Mouse (Mus musculus): ENCODE measurements around the gene Pianp. TPM values are rescaled to one million over a fixed set of nuclear protein-coding genes. Genes with fewer than 3 reads are reported as not detected.
A peak's percentile ranks its signal among the peaks of the same experiment; 100 is the strongest.

Gene Pianp
- polyA plus RNA-seq, 1 experiment from 2014 or later: 1.8 TPM

GRCm38 (mm10) chr6:124993365-124993764 is 3.1 kb upstream of the Pianp start:
- Histone ChIP-seq H3K9me3 (ENCODE audit: control insufficient read depth) (no peaks in the 10 kb centered on the region), H3K27me3 (replicated peaks; ENCODE audit: control insufficient read depth, insufficient read depth, low read length) (peaks cover 24% of the 10 kb centered on the region), H3K4me1 (replicated peaks; ENCODE audit: control insufficient read depth, insufficient read depth, low read length) (0 out of 2 replicates have a peak, but pooled peaks cover 4% of the 10 kb centered on the region), H3K27ac (ENCODE audit: low read depth, low read length) (no peak overlapping the region), H3K4me3 (ENCODE audit: low read depth, low read length) (no peak overlapping the region), H3K9ac (ENCODE audit: low read depth, low read length) (no peak overlapping the region), H3K36me3 (ENCODE audit: control insufficient read depth, insufficient read depth) (no peaks in the 10 kb centered on the region), H3K4me2 (replicated peaks; ENCODE audit: low read depth) (no peak overlapping the region)
- WGBS: 32% methylated on average over 9 of the region's 9 CpGs
- ATAC-seq: peak; percentile 87
- TF ChIP-seq CTCF (IDR thresholded peaks at IDR 0.05; ENCODE audit: low read depth): no peak

- H3K4me2 ChIP-seq (replicated peaks; ENCODE audit: low read depth): no peak overlapping the region
- no peaks in the 10 kb centered on the region for H3K9me3 ChIP-seq (ENCODE audit: control insufficient read depth)
- 0 out of 2 replicates have a peak, but pooled peaks cover 4% of the 10 kb centered on the region for H3K4me1 ChIP-seq (replicated peaks; ENCODE audit: control insufficient read depth, insufficient read depth, low read length)
- peak overlapping the region; percentile 21; the same call in 1 of the 2 replicates for H3K27ac ChIP-seq (ENCODE audit: low read depth, low read length)
- 0 out of 2 replicates have a peak, but pooled peaks have one; percentile 7 for ATAC-seq
- TF ChIP-seq CTCF (IDR thresholded peaks at IDR 0.05; ENCODE audit: low read depth): peak; percentile 52
- peaks cover 29% of the 10 kb centered on the region for H3K27me3 ChIP-seq (replicated peaks; ENCODE audit: control insufficient read depth, insufficient read depth, low read length)
- H3K36me3 ChIP-seq (ENCODE audit: control insufficient read depth, insufficient read depth): no peaks in the 10 kb centered on the region
- no peak overlapping the region for H3K9ac ChIP-seq (ENCODE audit: low read depth, low read length)
- no peak overlapping the region for H3K4me3 ChIP-seq (ENCODE audit: low read depth, low read length)
- 23% methylated on average over 11 of the region's 11 CpGs for WGBS
These were observed 2.6 kb upstream of the Pianp start for GRCm38 (mm10) chr6:124993876-124994275.

GRCm38 (mm10) chr6:124995246-124995645 is 1.2 kb upstream of the Pianp start:
- H3K27ac ChIP-seq (ENCODE audit: low read depth, low read length): no peak overlapping the region
- 0 out of 2 replicates have a peak, but pooled peaks cover 4% of the 10 kb centered on the region for H3K4me1 ChIP-seq (replicated peaks; ENCODE audit: control insufficient read depth, insufficient read depth, low read length)
- H3K36me3 ChIP-seq (ENCODE audit: control insufficient read depth, insufficient read depth): no peaks in the 10 kb centered on the region
- H3K9ac ChIP-seq (ENCODE audit: low read depth, low read length): no peak overlapping the region
- H3K4me2 ChIP-seq (replicated peaks; ENCODE audit: low read depth): no peak overlapping the region
- TF ChIP-seq CTCF (IDR thresholded peaks at IDR 0.05; ENCODE audit: low read depth): no peak
- WGBS: 72% methylated on average over 7 of the region's 7 CpGs
- H3K9me3 ChIP-seq (ENCODE audit: control insufficient read depth): no peaks in the 10 kb centered on the region
- no peak for ATAC-seq
- H3K4me3 ChIP-seq (ENCODE audit: low read depth, low read length): no peak overlapping the region
- H3K27me3 ChIP-seq (replicated peaks; ENCODE audit: control insufficient read depth, insufficient read depth, low read length): peaks cover 41% of the 10 kb centered on the region

- no peak for TF ChIP-seq CTCF (IDR thresholded peaks at IDR 0.05; ENCODE audit: low read depth)
- Histone ChIP-seq H3K4me2 (replicated peaks; ENCODE audit: low read depth) (no peak overlapping the region), H3K36me3 (ENCODE audit: control insufficient read depth, insufficient read depth) (no peaks in the 10 kb centered on the region), H3K27me3 (replicated peaks; ENCODE audit: control insufficient read depth, insufficient read depth, low read length) (peaks cover 48% of the 10 kb centered on the region), H3K9me3 (ENCODE audit: control insufficient read depth) (no peaks in the 10 kb centered on the region), H3K4me1 (replicated peaks; ENCODE audit: control insufficient read depth, insufficient read depth, low read length) (0 out of 2 replicates have a peak, but pooled peaks cover 4% of the 10 kb centered on the region), H3K9ac (ENCODE audit: low read depth, low read length) (no peak overlapping the region), H3K27ac (ENCODE audit: low read depth, low read length) (no peak overlapping the region), H3K4me3 (ENCODE audit: low read depth, low read length) (no peak overlapping the region)
- WGBS: 51% methylated on average over 8 of the region's 8 CpGs
- no peak for ATAC-seq
These were observed 577 bp upstream of the Pianp start for GRCm38 (mm10) chr6:124995831-124996403.

- Histone ChIP-seq H3K4me2 (replicated peaks; ENCODE audit: low read depth) (no peak overlapping the region), H3K9me3 (ENCODE audit: control insufficient read depth) (no peaks in the 10 kb centered on the region), H3K27me3 (replicated peaks; ENCODE audit: control insufficient read depth, insufficient read depth, low read length) (peaks cover 59% of the 10 kb centered on the region), H3K36me3 (ENCODE audit: control insufficient read depth, insufficient read depth) (no peaks in the 10 kb centered on the region), H3K4me1 (replicated peaks; ENCODE audit: control insufficient read depth, insufficient read depth, low read length) (0 out of 2 replicates have a peak, but pooled peaks cover 4% of the 10 kb centered on the region), H3K9ac (ENCODE audit: low read depth, low read length) (no peak overlapping the region), H3K4me3 (ENCODE audit: low read depth, low read length) (no peak overlapping the region), H3K27ac (ENCODE audit: low read depth, low read length) (no peak overlapping the region)
- no peak for ATAC-seq
- no peak for TF ChIP-seq CTCF (IDR thresholded peaks at IDR 0.05; ENCODE audit: low read depth)
- 12% methylated on average over 8 of the region's 8 CpGs for WGBS
These were observed 1.6 kb downstream of the Pianp start for GRCm38 (mm10) chr6:124998066-124998465.

- Histone ChIP-seq H3K9me3 (ENCODE audit: control insufficient read depth) (no peaks in the 10 kb centered on the region), H3K36me3 (ENCODE audit: control insufficient read depth, insufficient read depth) (no peaks in the 10 kb centered on the region), H3K4me2 (replicated peaks; ENCODE audit: low read depth) (no peak overlapping the region), H3K27ac (ENCODE audit: low read depth, low read length) (no peak overlapping the region), H3K9ac (ENCODE audit: low read depth, low read length) (no peak overlapping the region), H3K4me1 (replicated peaks; ENCODE audit: control insufficient read depth, insufficient read depth, low read length) (0 out of 2 replicates have a peak, but pooled peaks cover 4% of the 10 kb centered on the region), H3K27me3 (replicated peaks; ENCODE audit: control insufficient read depth, insufficient read depth, low read length) (peaks cover 59% of the 10 kb centered on the region), H3K4me3 (ENCODE audit: low read depth, low read length) (no peak overlapping the region)
- no peak for TF ChIP-seq CTCF (IDR thresholded peaks at IDR 0.05; ENCODE audit: low read depth)
- ATAC-seq: no peak
- WGBS: 35% methylated on average over 14 of the region's 14 CpGs
These were observed 2.6 kb downstream of the Pianp start for GRCm38 (mm10) chr6:124999091-124999490.
